Mouse (Mus musculus) c-Kit-negative CD71-positive TER-119-positive erythroid progenitor cells, embryonic 14.5 days (primary cell): ENCODE data around the gene Fam149a.
"Not testable (repeated sequence)": the region's sequence is repeated elsewhere in the genome, so short reads cannot be mapped to it uniquely, and the experiment has no call there.

ENCODE experiments used
- DNase-seq: peaks from one replicate; pipeline ENCODE4 v3.0.0-alpha.2; 2013; ENCODE audit warnings: low read depth, low spot score

The Fam149a gene

DNA sequence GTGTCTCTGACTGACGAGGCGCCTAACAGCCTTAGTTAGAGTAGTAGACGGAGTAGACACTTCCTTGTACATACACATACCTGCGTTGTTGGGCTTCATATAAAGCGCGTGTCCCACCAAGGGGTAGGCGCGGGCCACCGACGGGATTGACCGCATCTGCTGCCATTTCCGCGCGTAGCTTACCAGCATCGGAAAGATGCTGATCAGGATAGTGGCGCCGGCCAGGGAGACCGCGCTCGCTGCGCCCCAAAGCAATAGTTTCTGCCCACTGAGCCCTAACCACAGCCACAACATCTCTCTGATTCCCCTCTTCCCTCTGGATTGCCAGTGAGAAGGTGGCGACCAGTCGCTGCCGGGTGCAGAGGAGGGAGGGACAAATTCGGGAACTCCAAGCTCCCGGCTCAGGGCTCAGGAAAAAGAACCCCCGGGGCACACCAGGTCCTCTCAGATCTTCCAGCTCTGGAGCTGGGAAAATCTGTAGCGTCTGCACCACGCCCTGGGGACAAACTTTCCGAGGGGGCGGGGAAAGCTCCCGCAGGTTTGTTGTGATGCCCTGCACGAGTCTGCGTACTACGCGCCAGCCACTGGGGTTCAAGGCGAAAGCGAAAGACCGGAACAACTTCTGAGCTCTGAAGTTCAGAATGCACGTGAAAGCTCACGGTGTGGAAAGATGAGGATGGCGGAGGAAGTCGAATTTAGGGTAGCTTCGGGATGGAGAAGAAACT lies 49.2 kb downstream of the Fam149a start, which contains the start of gene Cyp4v3:
Gene Cyp4v3 (minus strand): TSS at position 532 of the 725 bp plus-strand sequence.
- no peak for DNase-seq

- DNase-seq: no peak
These were observed 51.2 kb downstream of the Fam149a start for GRCm38 (mm10) chr8:45330856-45331255.

DNA sequence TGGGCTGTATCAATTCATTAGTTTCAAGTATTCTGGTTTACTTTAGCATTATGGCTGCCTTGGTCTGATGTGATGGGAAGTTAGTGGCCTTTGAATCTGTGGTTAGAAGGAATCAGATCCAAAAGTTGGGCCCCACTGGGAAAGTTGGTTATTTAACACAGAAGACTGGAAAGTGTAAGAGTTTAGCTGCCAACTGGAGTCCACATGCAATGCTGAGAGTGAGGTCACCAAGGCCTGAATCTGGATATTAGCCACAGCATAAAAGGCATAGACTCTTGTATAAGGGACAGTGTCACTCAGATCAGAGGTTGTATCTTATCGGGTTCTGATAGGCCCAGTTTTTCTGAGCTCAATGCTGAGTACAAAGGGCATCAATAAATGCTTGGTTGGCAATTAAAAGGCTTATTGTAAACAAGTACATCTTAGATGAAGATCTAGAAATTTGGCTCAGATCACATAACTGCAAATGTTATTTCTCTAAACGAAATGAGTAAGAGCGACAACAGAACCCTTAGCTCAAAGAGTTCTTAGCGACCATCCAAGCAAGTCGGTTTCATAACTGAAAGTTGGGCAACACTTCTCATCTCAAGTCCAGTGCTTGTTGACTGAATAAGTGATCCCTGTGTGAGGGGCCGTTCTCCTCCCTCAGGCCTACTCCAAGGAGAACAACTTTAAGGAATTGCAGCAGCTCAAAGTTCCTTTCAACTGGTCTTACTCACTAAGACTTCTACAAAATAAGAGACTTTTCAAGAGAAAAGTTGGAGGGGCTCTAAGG lies 52.7 kb downstream of the Fam149a start:
- no peak for DNase-seq

DNA sequence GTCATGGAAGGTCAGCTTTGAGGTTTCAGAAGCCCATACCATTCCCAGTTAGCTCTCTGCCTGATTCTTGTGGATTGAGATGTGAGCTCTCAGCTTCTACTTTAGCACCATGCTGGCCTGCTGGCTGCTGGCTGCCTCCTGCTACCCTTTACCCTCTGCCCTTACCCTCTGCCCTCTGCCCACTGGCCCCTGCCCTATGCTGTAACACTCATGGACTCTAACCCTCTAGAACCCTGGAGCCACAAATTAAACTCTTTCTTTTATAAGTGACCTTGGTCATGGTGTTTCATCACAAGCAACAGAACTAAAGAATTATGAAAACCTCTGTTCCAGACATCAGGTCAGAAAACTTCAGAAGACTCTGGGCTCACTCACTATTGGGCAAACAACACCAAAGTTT lies 55.0 kb downstream of the Fam149a start:
- DNase-seq: not testable (repeated sequence)

GRCm38 (mm10) chr8:45324151-45324550 lies 57.9 kb downstream of the Fam149a start:
- no peak for DNase-seq

GRCm38 (mm10) chr8:45321365-45321764 lies 60.7 kb downstream of the Fam149a start:
- DNase-seq: no peak

- no peak for DNase-seq
These were observed 61.2 kb downstream of the Fam149a start for GRCm38 (mm10) chr8:45320930-45321329.

DNA sequence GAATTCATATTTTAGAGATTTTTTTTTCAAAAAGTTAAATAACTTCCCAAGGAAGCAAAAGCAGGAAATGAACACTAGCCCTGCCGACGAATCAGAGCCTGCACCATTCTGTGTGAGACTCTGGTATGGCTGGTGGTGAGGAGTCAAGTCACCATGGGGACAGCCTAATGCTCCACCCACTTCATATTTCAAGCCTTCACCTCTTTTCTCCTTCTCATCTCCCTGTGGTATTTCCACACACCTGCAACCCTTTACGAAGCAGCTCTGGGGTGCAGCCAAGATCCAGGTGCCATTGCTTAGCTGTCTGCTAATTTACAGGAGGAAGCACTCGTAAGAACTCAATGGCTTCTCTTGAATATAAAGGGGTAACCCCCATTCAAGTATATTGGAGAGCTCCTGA lies 71.1 kb downstream of the Fam149a start:
- no peak for DNase-seq

GRCm38 (mm10) chr8:45308366-45308765 lies 73.7 kb downstream of the Fam149a start, which contains the start of gene Gm45753:
Gene Gm45753 (minus strand): TSS chr8:45308466.
- DNase-seq: no peak

GRCm38 (mm10) chr8:45305479-45305878 lies 76.6 kb downstream of the Fam149a start:
- no peak for DNase-seq

DNA sequence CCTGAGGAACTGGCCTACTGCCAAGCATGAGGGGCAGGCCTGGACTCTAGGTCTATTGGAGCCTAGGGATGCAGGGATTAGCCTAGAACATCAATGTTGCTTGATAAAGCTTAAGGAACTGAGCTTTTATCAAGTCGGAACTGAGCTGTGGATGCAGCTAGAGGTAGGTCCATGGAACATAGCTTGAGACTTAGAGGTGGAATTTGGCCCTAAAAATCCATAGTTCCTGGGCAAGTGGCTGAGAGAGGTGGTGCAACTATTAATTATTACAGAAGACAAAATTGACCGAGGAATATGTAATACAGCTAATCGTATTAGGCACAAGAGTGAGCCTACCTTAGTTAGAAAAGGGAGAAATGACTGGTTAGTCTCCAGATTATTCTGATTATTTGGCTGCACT lies 77.7 kb downstream of the Fam149a start:
- no peak for DNase-seq

- DNase-seq: no peak
These were observed 79.7 kb downstream of the Fam149a start for GRCm38 (mm10) chr8:45302390-45302789.

GRCm38 (mm10) chr8:45295276-45295675 lies 86.8 kb downstream of the Fam149a start:
- DNase-seq: no peak

DNA sequence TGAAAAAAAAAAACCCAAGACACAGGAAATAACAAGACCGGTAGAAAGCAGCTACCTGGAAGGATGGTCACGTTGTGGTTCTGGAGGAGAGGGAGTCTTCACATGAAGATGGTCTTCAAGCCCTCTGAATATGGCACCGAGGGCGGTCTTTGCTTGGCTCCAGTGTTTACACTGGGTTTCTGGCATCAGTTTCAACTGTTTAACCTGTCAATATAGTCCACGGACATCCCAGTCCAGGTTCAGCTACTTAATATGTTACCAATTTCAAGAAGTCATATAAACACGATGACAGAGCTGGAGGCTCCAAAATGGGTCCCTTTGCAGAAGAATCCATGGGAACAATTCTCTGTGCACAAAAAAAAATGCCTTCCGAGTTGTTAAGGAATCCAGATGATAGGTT lies 87.4 kb downstream of the Fam149a start, which contains the start of gene Klkb1:
Gene Klkb1 (minus strand): TSS at position 173 of the 400 bp plus-strand sequence.
- no peak for DNase-seq

DNA sequence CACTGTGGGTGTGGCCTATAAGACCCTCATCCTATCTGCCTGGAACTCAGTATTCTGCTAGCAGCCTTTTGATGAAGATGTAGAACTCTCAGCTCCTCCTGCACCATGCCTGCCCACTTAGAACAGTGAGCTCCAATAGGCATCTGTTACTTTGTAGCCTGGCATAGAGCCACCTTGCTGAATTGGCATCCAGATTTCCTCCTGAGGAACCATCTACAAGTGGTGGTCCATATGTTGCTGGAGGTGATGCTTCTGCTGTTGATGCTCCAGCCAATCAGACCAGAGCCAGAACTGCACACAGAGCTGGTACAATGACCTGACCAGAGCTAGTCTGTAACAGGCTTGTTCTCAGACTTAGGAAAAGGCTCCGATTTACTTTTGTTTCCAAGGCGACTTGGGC lies 90.3 kb downstream of the Fam149a start:
- no peak for DNase-seq
